Mouse (Mus musculus) kidney, postnatal 10 days (tissue): ENCODE data around the gene Uhrf1bp1l.

Experiments
- DNase-seq: peaks from one replicate; pipeline ENCODE4 v3.0.0; 2021; ENCODE audit warnings: mixed read lengths

Uhrf1bp1l gene

DNA sequence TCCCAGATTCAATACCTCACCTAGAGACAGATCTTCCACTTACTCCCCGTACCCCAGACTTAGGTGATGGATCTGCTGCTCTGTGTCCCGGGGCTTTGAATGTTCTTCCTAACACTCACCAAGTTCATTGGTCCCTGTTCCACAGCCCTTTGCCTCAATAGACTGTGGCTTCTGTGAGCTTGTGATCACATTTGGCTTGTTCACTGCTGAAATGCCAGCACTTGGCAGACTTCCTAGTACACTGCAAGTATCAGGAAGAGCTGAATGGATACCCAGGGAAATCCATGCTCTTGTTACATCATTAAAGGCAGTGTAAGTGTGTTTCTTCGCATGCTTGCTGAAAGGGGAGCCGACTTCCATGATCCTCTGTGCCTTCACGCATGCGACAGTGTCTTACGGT lies 111.5 kb downstream of the Uhrf1bp1l start:
- no peak for DNase-seq

DNA sequence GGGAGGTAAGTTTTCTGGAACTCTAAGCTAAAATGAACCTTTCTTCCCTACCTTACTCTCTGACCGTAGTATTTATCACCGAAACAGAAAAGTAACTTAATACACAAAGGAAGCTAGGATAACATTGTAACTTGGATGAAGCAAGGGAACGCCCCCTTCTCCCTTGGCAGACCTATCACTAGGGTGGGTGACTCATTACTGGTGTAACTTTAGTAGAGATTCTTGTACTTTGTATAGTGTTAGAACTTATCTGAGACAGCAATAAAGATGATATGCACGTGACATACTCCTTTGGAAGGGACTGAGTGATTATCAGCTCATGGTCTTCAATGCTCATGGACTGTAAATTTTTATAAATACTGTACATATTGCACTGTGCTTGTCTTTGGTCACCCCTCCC lies 123.4 kb downstream of the Uhrf1bp1l start:
- DNase-seq: no peak

DNA sequence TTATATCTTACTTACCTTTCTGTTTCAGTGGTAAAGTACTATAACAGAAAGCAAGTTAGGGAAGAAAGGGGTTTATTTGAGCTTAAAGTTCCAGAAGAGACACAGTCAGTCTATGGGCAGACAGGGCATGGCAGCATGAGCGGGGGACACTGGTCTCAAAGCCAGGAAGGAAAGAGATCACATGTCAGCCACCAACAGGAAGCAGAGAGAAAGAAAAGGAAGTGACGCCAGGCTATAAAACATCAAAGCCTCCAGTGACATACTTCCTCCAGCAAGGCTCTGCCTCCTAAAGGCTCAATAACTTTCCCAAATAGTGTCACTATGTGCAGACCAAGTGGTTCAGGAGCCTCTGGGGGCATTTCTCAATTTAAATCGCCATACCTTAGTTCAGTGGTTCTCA lies 124.0 kb downstream of the Uhrf1bp1l start:
- no peak for DNase-seq
